Mouse (Mus musculus) liver, adult 2 months (tissue): ENCODE results near the gene Lmo7.

Experiments used
- CTCF ChIP-seq: fragments of 200-500 bp; IDR thresholded peaks from 2 replicates; pipeline ENCODE4 v1.5.1; 2011; ENCODE audit warnings: low read depth, low read length, control low read depth
- POLR2A ChIP-seq: fragments of 200-500 bp; IDR thresholded peaks from 2 replicates; pipeline ENCODE4 v1.6.1; 2011; ENCODE audit warnings: low read length, control low read depth; ENCODE audit not compliant: insufficient read depth; ENCODE audit errors: extremely low read depth

GRCm38 (mm10) chr14:101784315-101784945, 54.7 kb downstream of the Lmo7 start:
- TF ChIP-seq CTCF = no peak
- no peak for TF ChIP-seq POLR2A
